Mouse (Mus musculus) lung, embryonic 15.5 days (tissue): ENCODE results near the gene Ptger2. TPM values are rescaled to one million over a fixed set of nuclear protein-coding genes. Genes with fewer than 3 reads are reported as not detected.
A peak's percentile ranks its signal among the peaks of the same experiment; 100 is the strongest.

ENCODE experiments used
- ATAC-seq: fragments of 200-750 bp; cut with Nextera tagmentation; 2 replicates; pipeline ENCODE4 v1.8.0; 2017; ENCODE audit warnings: moderate number of reproducible peaks, borderline replicate concordance; ENCODE audit not compliant: low FRiP score, low TSS enrichment; ENCODE audit errors: extremely low read depth
- H3K27ac ChIP-seq: fragments of 300-500 bp; sonication (generic); 2 replicates; pipeline ENCODE4 v1.5.1; 2015; ENCODE audit warnings: moderate library complexity, mild to moderate bottlenecking, inconsistent platforms
- H3K27me3 ChIP-seq: fragments of 300-500 bp; sonication (generic); 2 replicates; pipeline ENCODE4 v1.6.1; 2015; ENCODE audit warnings: inconsistent platforms
- H3K36me3 ChIP-seq: fragments of 300-500 bp; sonication (generic); 2 replicates; pipeline ENCODE4 v1.6.1; 2015; ENCODE audit warnings: inconsistent platforms
- H3K4me1 ChIP-seq: fragments of 300-500 bp; sonication (generic); 2 replicates; pipeline ENCODE4 v1.6.1; 2015; ENCODE audit warnings: inconsistent platforms
- H3K4me2 ChIP-seq: fragments of 300-500 bp; sonication (generic); 2 replicates; pipeline ENCODE4 v1.6.1; 2015; ENCODE audit warnings: inconsistent platforms, mild to moderate bottlenecking, moderate library complexity
- H3K4me3 ChIP-seq: fragments of 300-500 bp; sonication (generic); 2 replicates; pipeline ENCODE4 v1.5.1; 2015; ENCODE audit warnings: mild to moderate bottlenecking, inconsistent platforms
- H3K9ac ChIP-seq: fragments of 300-500 bp; sonication (generic); 2 replicates; pipeline ENCODE4 v1.6.1; 2015; ENCODE audit warnings: inconsistent platforms
- H3K9me3 ChIP-seq: fragments of 300-500 bp; sonication (generic); 2 replicates; pipeline ENCODE4 v1.6.1; 2016; ENCODE audit warnings: inconsistent platforms
- WGBS: fragments of 180-500 bp; shearing (Covaris S2); methylation state at CpG from one replicate; pipeline ENCODE4 v1.1.7; 2015; 5-methylcytosine and 5-hydroxymethylcytosine counted together
- microRNA counts: library from miRNA; unstranded; fragments of <30 nt; microRNA quantifications from one replicate; lab custom pipeline; 2016
- microRNA-seq: library from miRNA; unstranded; fragments of <30 nt; microRNA quantifications from one replicate; pipeline ENCODE4, GENCODE M21; 2016
- polyA plus RNA-seq: library from polyadenylated mRNA; unstranded; fragments of >200 nt; fragmentation: Nextera tagmentation; extraction: Ambion mirVana; gene quantifications from 2 replicates; pipeline ENCODE4 v1.2.1, GENCODE M21; 2015

The Ptger2 gene
- polyA plus RNA-seq, 1 experiment from 2014 or later: 4.5 TPM

- 52% methylated on average over 1 of the region's 1 CpGs for WGBS
- Histone ChIP-seq H3K9me3 (no peaks in the 10 kb centered on the region), H3K4me2 (no peak overlapping the region), H3K27ac (peak overlapping the region; percentile 84), H3K9ac (no peak overlapping the region), H3K4me3 (no peak overlapping the region), H3K36me3 (no peaks in the 10 kb centered on the region), H3K4me1 (peaks cover 15% of the 10 kb centered on the region), H3K27me3 (no peaks in the 10 kb centered on the region)
- ATAC-seq: peak; percentile 77; the same call in 1 of the 2 replicates
Measured at GRCm38 (mm10) chr14:45050419-45050776, 62.4 kb downstream of the Ptger2 start.

DNA sequence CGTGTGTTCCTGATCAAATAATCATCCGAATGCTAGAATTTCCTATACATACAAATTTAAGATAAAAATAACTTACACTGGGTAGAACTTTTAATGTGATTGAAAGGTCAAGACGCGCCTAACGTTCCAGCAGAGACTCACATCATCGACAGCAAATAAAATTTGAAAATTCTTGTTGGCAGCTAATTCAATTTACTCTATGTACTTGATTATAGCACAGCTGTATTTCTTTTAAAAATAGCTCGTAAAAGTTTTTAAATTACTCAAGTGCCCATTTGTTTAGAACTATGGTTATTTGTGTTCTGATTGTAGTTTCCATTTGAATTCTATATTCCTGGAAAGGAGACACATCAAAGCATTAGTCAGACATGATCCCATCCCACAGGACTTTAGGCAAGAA, 63.1 kb downstream of the Ptger2 start:
- Histone ChIP-seq H3K36me3 (no peaks in the 10 kb centered on the region), H3K27me3 (no peaks in the 10 kb centered on the region), H3K9me3 (no peaks in the 10 kb centered on the region), H3K4me2 (no peak overlapping the region), H3K4me1 (peaks cover 15% of the 10 kb centered on the region), H3K27ac (peak overlapping the region; percentile 84), H3K4me3 (no peak overlapping the region), H3K9ac (no peak overlapping the region)
- ATAC-seq: peak; percentile 27; the same call in 1 of the 2 replicates
- 48% methylated on average over 7 of the region's 7 CpGs for WGBS

MicroRNA genes within 50 kb of the gene (microRNA counts, 519-probe panel; counts per million panel counts)
- 19.7 counts per million for microRNA mmu-miR-327 (lab: Ali Mortazavi, UCI)

Small RNA genes within 50 kb of the gene (microRNA-seq; reads per million reads assigned to microRNA genes)
- not detected for gene Mir327

Other genes starting within 250 kb of the Ptger2 start
- not detected in 2 replicates for gene Gm8267, start 237.9 kb upstream of the Ptger2 start, polyA plus RNA-seq
- gene Ptgdr, start 128.8 kb upstream of the Ptger2 start, polyA plus RNA-seq: 0.09 and 0.11 TPM in 2 replicates
- 1.4 and 1.5 TPM in 2 replicates for gene Gpr137c, start 231.5 kb downstream of the Ptger2 start, polyA plus RNA-seq
- gene Txndc16, start 232.1 kb downstream of the Ptger2 start, polyA plus RNA-seq: 13.0 and 16.0 TPM in 2 replicates